Mouse (Mus musculus): ENCODE measurements around the gene 2610318N02Rik.
"Not testable (repeated sequence)": the region's sequence is repeated elsewhere in the genome, so short reads cannot be mapped to it uniquely, and the experiment has no call there.

2610318N02Rik gene

DNA sequence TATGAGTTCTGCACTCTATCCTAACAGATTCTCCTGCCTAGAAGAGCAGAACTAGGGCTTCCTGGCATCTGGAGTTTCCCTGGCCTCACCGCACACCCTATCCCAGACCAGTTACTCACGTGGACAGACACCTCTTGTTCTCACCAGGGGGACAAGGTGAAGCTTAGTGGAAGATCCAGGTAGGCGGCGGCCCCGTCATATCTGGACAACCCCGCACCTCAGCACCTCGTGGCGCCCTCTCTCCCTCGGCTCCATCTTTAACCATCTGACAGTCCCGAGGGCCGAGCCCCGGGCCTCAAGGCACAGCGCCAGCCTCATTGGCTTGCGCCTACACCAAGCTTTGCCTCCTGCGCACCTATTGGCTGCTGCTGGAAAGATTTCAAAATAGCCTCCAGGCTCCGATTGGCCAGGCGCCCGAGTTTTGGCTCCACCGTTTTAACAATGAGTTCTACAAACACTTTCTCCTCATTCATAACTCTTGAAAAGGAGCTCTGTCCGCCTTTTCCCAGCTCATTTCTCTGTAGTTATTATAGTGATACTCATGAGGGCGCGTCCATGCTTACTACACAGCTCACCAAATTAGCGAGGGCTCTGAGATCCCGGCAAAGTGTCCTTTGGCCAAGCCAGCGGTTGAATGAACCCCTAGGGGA, at the start of gene 2610318N02Rik:
TSS of gene 2610318N02Rik (minus strand) at position 297 of the 650 bp plus-strand sequence.
- peak; percentile 97 for DNase-seq (ENCODE audit: low spot score)

DNA sequence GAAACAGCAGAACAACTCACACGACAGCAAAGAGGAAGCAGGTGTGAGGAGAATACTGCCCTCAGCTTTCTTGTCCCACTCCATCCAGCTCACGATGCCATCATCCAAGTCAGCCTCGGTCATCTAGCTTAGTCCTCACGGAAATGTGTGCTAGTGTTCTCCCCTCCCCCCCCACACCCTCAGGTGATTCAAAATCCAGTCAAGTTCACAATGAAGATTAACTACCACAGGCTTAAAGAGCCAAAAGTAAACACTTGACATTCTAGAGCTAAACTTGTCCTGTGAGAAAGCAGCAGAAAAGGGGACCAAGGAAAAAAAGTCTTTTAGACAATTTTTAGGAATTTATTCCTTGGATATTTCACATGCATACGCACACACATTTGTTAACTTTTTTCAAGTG, 43.1 kb upstream of the 2610318N02Rik start:
- no peak for DNase-seq (ENCODE audit: low spot score)

DNA sequence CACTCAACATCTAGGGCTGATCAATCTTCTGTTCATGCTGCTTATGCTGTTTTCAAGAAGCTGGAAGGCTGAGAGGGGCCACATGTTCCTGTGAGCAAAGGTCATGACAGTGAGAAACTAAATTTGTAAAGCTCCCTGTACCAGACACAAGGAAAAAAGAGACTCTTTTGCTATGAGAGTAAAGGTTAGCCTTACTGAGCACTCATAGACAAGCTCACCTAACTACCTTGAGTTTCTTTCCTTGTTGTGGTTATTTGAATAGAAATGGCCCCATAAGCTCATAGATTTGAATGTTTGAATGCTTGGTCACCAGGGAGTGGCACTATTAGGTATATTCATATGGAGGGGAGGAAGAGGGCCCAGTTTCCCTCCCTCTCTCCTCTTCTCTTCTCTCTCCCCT, 42.2 kb upstream of the 2610318N02Rik start:
- DNase-seq (ENCODE audit: low spot score) = no peak

DNA sequence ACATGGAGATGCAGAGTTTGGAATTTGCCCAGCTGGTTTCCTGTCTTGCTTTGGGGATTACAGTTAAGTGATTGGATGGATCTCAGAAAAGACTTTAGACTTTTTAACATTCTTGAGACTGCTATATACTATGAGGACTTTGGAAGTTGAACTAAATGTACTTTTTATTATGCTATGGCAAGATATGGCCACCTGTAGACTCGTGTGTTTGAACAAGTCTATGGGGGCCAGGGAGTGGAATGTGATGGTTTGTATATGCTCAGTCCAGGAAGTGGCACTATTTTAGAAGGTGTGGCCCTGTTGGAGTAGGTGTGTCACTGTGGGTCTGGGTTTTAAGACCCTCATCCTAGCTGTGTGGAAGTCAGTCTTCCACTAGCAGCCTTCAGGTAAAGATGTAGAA, 40.5 kb upstream of the 2610318N02Rik start:
- not testable (repeated sequence) for DNase-seq (ENCODE audit: low spot score)

DNA sequence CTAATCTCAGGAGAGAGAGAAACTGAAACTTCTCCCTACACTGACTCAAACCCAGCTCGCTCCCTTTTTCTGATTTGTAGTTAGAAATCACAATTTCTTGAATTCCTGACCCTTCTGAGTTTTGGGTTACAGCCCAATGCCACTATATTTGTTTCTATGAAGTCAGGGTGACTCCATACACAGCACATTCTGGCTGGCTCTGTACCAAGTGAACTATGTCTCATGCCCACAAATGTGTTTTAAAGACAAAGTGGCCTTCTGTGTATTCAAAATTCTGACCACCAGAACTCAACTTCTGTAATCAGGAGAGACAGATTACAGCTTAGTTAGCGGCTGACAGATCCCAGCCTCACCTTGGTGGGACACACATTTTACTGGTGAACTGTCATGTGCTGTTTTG, 29.4 kb upstream of the 2610318N02Rik start:
- no peak for DNase-seq (ENCODE audit: low spot score)

DNA sequence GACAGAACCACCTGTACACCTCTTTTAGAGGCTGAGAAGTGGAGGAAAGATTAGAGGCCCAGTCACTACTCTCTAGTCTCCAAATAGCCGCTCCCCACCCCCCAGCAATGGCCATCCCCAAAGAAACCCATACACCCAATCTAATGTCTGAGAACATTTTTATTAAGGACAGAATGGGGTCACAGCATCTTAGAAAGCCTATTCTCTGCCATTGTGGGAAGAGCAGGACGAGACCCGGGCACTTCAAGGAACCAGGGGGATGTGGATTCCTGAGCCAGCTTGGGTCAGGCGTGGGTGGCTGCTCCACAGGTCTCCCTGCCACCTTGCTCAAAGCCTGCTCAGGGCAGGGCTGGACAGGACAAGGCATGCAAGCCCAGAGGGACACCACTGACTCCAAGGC, 26.9 kb upstream of the 2610318N02Rik start:
- DNase-seq (ENCODE audit: low spot score) = no peak

DNA sequence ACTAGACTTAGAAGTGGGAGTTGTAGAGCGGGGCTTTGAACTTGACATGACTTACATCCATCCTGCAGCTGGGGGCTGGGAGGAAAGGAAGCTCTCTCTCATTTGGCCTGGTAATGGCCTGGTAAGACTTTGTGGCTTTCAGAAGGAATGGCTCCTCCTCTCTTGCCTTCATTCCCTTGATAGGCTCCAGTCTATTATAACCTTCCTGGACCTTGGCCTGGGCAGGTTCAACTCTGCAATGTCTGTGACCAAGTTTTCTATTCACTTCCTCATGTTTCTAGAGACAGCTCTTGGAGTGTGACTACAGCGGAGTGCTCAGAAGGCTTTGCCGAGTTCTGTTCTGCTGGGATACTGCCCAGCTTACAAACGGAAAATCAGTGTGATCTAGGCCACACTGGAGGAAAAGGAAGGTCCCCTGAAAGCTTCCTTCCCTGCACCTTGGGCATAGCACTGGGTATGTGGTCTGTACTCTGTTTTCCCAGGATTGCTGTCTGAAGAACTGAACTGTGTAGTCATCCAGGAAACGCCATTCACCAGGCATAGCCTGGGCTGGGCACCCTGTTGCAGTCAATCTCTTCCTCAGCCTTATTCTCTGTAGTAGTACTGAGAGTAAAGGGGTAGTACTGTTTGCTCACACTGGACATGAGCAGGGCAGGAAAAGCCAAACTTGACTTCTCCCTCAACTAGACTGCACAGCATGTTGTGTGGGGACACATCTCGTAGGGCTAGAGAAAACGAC, 25.7 kb upstream of the 2610318N02Rik start:
- DNase-seq (ENCODE audit: low spot score) = no peak

DNA sequence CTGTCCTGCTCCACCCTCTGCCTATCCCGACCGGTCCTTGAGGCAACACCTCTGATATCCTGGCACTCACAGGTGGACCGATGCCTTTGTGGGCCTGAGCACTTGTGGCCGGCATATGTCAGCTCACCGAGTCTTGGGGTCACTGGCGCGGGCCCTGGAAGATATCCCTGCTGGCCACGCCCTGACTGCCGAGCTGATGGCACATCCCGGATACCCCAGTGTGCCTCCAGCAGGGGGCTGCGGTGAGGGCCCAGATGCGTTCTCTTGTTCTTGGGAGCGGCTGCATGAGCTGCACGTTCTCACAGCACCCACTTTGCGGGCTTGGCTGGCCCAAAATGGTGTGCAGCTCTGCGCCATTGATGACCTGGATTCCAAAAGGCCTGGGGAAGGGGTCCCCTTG, 23.1 kb upstream of the 2610318N02Rik start:
- peak; percentile 72 for DNase-seq (ENCODE audit: low spot score)

DNA sequence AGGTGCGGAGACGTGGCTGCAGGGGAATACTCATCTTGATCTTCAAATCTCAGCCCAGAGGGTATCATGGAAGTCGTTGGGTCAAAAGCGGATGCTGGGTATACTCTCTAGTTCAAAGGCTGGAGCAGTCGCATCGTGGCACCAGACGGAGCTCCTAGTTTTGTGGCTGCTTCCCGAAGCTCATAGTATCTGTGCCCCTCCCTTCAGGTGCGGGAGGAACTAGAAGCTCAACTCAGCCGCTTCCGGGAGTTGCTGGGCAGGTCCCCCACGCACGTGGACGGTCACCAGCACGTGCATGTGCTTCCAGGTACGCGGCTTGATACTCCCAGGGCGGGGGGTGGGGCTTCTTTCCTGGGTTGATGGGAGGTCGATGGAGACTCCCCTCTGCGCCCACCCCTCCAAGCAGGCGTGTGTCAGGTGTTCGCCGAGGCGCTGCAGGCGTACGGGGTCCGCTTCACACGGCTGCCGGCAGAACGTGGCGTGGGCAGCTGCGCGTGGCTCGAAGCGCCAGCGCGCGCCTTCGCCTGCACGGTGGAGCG, 22.5 kb upstream of the 2610318N02Rik start:
- DNase-seq (ENCODE audit: low spot score) = peak; percentile 33

DNA sequence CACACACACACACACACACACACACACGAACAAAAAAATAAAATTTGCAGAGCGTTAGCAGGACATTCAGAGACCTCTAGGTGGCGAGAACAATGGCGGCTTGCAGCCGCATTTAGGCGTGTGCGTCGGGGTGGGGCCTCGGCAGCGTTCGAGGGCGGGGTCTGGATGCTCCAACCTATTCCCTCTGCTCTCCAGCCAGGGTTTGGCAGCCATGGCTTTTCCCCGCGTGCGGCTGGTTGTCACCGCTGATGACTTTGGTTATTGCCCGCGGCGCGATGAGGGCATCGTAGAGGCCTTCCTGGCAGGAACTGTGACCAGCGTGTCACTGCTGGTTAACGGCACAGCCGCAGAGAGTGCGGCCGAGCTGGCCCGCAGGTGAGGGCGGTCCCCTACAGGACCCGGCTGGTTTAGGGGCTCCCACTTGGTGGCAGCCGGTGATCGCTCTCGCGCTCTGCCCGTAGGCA, 21.8 kb upstream of the 2610318N02Rik start, which contains the start of gene Ccdc116:
TSS of gene Ccdc116 (minus strand) at position 458 of the 464 bp plus-strand sequence.
- DNase-seq (ENCODE audit: low spot score) = peak; percentile 94

DNA sequence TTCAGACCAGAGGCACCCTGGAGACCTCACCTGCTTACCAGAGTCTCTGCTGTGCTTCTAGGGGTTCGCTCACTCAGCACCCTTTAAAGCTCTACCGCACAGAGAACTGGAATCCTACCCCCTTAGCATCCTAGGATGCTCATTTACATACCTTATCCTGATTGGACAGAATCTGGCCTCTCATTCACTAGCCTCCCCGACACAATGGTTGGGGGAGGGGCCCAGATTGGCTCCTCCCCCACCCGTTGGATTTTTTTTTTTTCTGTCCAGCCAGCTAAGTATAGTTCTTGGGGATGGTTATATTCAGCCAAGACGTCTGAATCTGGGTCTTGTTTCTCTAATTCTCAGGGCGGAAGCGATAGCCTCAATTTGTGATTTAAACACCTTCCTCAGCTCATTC, 19.4 kb upstream of the 2610318N02Rik start, which contains the start of gene Ydjc:
TSS of gene Ydjc (plus strand) at position 283 of the 400 bp plus-strand sequence.
- DNase-seq (ENCODE audit: low spot score) = peak; percentile 70

DNA sequence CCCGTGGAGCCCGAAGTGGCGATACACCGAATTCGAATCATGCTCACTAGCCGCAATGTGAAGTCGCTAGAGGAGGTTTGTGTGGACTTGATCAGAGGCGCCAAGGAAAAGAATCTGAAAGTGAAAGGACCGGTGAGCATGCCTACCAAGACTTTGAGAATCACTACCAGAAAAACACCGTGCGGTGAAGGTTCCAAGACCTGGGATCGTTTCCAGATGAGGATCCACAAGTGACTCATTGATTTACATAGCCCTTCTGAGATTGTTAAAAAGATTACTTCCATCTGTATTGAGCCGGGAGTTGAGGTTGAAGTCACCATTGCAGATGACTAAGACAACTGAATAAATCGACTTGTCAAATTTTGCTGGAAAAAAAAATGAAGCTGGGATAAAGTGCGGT, 12.4 kb upstream of the 2610318N02Rik start:
- no peak for DNase-seq (ENCODE audit: low spot score)

DNA sequence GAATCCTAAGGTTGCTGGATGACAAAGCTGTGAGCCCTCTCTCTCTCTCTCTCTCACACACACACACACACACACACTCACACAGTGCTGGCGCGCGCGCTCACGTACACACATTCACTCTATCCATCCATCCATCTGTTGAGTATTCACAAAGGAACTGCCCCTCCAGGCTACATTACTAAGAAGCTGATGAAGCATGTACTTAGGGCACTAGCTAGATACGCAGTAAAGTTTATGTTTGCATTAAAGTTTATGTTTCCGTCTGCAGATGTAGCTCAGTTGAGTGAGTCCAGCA, 7.9 kb upstream of the 2610318N02Rik start:
- peak; percentile 60 for DNase-seq (ENCODE audit: low spot score)

DNA sequence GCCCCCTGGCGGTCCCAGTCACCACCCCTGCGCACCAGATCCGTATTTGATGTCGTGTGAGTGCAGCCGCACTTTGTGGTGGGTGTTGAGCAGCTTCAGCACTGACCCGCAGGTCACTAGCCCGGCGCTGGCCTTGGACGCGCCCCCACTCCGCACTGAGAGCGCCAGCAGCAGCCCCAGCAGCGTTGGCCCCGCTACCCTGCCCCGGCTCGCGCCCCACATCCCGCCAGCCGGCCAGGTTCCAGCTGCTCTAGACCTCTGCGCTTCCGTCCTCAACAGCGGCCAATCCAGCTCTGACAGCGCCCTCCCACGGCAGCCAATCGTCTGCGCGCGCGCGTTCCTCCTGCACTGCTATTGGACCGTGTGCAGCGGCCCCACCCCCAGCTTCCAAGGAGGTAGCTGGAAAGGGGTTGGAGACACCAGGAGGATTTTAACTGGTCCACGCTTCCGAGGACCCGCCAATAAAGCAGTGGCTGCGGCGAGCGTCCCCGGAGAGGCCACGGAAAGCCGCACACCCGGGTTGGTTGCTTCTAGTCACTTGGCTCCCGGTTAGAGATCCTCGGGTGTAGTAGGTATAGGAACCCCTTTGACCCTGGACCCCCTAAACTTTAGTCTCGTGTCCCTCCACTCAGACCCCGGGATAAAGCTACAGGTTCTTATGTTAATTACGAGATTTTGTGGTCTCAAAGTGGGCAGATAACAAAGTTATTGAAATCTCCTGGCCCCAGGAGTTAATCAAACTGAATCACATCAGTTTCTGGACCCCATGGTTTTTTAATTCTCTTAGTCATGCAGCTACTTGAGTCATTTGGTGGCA, 7.3 kb upstream of the 2610318N02Rik start, which contains the start of gene Sdf2l1:
TSS of gene Sdf2l1 (minus strand) at position 295 of the 817 bp plus-strand sequence.
- DNase-seq (ENCODE audit: low spot score) = peak; percentile 99

DNA sequence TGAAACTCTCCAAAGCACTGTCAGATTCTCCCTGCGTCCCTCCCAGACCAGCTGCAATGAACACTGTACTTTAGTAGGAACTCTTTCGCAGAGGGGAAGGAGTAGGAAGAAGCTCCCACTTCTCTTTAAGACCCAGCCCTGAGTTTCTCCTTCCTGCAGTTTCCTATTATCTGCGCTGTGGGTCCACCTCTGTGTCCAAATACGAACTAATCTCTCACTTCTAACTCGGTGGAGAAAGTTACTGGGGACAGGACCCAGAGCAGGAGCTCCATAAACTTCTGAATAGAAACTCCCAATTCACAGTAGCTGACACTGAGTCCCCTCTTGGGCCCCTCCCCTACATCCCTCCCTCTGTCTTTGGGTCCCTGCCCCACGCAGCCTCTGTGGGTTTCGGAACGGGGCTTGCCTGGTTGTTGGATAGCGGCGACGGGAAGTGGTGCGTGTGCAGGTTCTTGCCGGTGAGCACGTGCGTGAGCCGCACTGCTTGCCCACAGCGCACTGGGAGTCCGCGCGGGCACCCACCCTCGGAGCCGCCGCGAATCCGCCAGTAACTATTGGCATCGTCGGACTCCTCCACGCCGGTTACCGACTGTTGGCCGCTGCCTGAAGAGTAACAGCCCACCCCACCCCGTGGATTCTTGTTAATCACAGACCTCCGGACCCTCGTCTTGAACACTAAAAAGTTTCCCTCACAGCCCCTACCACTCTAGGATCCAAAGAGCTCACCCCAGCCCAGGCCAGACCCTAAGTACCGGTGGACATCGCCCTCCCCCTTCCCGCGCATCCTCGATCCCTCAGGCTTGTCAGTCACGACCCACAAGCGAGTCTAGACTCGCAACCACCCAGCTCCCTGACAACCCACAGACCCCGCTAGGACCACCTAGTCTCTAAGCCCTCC, 6.5 kb upstream of the 2610318N02Rik start:
- DNase-seq (ENCODE audit: low spot score) = no peak

DNA sequence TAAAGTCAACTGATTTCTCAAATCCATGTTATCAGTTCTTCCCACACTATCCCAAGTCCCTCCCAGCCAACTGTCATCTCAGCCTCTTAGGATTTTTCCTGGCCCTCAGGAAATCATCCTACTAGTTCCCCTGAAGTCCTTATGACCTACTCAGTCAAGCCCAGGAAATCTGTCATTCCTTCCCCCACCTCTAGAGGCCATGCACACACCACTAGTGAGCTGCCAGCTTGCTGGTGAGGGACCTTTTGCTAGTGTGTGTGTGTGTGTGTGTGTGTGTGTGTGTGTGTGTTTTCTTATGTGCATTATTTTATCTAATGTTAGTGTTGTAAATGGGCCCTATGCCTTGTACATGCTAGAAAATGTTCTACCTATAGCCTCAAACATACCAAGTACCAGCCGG, 2.3 kb upstream of the 2610318N02Rik start:
- peak; percentile 65 for DNase-seq (ENCODE audit: low spot score)

DNA sequence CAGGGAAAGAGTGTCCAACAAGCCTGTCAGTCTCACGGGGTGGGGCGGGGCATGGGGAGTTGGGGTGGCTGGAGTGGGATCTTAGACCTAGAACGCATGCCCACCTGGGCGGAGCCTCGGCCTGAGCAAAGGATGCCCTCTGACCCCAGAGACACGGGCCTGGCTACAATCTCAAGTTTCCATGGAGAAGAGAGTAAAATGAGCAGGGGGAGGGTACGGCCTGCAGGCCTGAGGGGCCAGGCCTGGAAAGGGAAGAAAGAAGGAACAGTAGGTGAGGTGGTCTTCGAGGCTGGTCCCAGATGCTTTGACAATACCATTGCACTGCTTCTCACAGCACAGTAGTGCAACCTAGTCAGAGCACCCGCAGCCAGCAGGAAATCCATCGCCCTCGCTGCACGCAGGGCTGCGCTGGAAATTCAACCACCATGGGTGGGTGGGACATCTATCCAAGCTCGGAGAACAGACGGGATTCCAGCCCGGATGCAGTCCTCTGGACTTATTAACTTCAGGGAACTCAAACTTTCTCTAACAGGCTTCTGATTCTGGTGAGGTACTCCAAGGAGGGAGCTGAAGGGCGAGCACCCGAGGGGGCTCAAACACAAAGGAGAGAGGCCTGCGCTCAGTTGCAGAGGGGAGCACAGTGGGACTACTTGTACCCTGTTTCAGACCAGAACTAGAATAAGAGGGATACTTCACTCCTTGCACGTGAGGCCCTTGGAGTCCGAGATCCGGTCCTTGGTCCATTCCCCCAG, 672 bp downstream of the 2610318N02Rik start:
- peak; percentile 95 for DNase-seq (ENCODE audit: low spot score)

DNA sequence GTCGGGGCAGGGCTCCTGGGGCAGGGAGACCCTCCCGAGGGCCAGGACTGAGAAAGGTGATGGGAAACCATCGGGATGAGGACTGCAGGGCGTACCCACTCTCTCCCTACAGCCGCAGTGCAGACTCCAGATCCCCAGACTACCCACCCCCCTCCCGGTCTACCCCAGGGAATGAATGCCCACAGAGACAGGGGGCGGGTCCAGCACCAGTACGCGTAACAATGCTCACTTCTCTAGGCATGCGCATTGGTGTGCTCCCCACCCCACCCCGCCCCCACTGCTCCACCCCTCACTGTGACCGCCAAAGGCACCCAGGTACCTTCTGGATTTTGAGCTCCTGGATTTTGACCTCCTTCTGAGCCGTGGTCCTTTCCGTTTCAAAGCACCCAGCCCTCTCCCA, 3.4 kb downstream of the 2610318N02Rik start:
- DNase-seq (ENCODE audit: low spot score) = no peak

DNA sequence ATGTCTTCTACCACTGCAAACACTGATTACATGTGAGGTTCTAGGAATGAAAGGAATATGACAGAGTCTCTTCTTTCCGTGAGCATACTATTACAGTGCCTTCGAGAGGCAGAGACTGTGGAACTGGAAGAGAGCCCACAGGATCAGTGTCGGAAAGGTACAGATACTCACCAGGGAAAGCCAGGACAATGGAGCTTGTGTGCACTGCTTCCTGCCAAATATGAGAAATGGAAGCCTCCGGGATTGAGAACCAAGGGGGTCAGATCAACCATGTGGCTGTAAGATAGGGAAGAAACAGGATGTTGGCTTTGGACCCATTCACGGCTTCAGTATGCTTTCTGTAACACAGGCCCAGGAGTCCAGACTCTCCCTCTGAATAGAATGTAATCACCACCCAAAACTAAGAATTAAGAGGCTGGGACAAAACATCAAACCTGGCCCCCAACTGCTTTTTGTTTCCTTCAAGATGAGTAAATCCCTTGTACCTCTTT, 7.6 kb downstream of the 2610318N02Rik start:
- no peak for DNase-seq (ENCODE audit: low spot score)
